Mouse (Mus musculus) olfactory bulb, adult 2 months (tissue): ENCODE data around the gene Acp4. TPM values are rescaled to one million over a fixed set of nuclear protein-coding genes. Genes with fewer than 3 reads are reported as not detected.

ENCODE experiments used
- H3K27ac ChIP-seq: fragments of 200-500 bp; 2 replicates; pipeline ENCODE4 v1.5.1; 2012; ENCODE audit warnings: low read depth, low read length; ENCODE audit not compliant: insufficient read depth
- H3K4me1 ChIP-seq: fragments of 200-500 bp; 2 replicates; pipeline ENCODE4 v1.6.1; 2012; ENCODE audit warnings: low read length; ENCODE audit not compliant: control insufficient read depth, insufficient read depth
- H3K4me3 ChIP-seq: fragments of 200-500 bp; 2 replicates; pipeline ENCODE4 v1.5.1; 2012; ENCODE audit warnings: mild to moderate bottlenecking, low read depth, low read length, moderate library complexity; ENCODE audit not compliant: insufficient read depth
- CTCF ChIP-seq: fragments of 200-500 bp; IDR thresholded peaks from 2 replicates; pipeline ENCODE4 v1.5.1; 2012; ENCODE audit warnings: low read depth, mild to moderate bottlenecking, low read length, moderate library complexity; ENCODE audit not compliant: insufficient read depth
- POLR2A ChIP-seq: fragments of 200-500 bp; IDR thresholded peaks from 2 replicates; pipeline ENCODE4 v1.6.1; 2012; ENCODE audit warnings: mild to moderate bottlenecking, low read depth, low read length, moderate library complexity; ENCODE audit not compliant: insufficient read depth
- WGBS: fragments of 180-500 bp; shearing (Covaris S2); methylation state at CpG from one replicate; pipeline ENCODE4 v1.1.7; 2018; 5-methylcytosine and 5-hydroxymethylcytosine counted together
- polyA plus RNA-seq: library from polyadenylated mRNA; stranded (reverse); fragments of >200 nt; gene quantifications from 2 replicates; pipeline ENCODE4 v1.2.4, GENCODE M21; 2012; ENCODE audit warnings: low replicate concordance; ENCODE audit not compliant: missing spikeins, insufficient read depth, insufficient read length

Gene Acp4
- polyA plus RNA-seq, 1 experiment: not detected

DNA sequence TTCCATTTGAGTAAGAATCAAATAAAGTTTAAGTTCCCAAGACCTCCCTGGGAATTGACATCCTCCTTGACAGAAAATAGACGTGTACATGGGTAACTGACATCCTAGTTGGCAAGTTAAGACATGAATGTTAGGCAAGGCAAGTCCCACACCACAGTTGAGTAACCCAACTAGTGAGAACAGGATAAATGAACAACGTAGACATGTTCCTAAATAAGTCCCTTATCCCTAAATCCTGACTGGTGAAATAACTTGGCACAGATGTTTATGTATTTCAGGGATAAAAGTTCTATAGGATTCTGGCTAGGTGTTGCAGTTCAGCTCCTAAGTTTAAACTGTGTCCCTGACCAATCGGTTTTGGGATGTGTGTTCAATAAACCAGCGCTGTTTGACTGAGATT, 33.8 kb upstream of the Acp4 start:
- no peak overlapping the region for H3K4me3 ChIP-seq
- TF ChIP-seq CTCF (no peak), POLR2A (no peak)
- no peak overlapping the region for H3K27ac ChIP-seq
- H3K4me1 ChIP-seq: no peaks in the 10 kb centered on the region
- 80% methylated on average over 4 of the region's 4 CpGs for WGBS

DNA sequence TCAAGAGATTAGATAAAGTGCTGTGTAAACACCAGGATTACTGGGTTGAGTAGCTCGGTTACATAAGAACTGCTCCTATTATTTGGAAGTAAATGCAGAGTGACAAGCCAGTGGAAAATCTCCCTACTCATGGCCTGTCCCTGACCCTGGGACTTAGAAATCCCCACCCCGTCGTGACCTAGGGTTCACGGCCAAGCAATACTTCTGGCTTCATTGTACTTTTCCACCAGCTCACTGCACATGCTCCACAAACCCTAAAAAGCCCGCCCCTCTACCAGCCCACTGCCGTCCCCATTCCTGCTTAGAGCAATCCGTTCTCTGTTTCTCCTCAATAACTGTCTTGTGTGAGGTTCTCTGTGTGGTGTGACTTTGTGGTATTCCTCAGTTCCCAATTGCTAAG, 30.6 kb upstream of the Acp4 start:
- 83% methylated on average over 7 of the region's 7 CpGs for WGBS
- Histone ChIP-seq H3K27ac (no peak overlapping the region), H3K4me1 (no peaks in the 10 kb centered on the region), H3K4me3 (no peak overlapping the region)
- TF ChIP-seq POLR2A (no peak), CTCF (no peak)

DNA sequence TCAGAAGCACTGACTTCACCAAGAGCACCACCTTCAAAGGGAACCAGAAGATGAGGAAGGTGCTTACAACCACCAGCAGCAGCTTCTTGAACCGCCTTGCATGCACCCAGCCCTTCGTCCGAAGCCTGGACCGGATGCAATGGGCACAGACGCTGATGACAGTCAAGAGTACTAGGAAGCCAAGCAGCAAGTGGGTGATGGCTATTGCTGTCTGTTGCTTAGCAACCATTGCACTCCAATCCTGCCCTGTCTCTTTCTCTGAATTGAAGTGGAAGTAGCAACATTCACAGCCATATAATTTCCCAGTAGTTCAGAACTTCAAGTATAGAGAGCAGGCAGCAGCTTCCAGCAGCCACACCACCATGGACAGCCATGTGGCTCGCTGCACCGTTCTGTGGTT, 24.4 kb upstream of the Acp4 start:
- Histone ChIP-seq H3K4me1 (peaks cover 9% of the 10 kb centered on the region), H3K4me3 (no peak overlapping the region), H3K27ac (0 out of 2 replicates have a peak overlapping the region, but pooled peaks have one; percentile 1)
- TF ChIP-seq CTCF (no peak), POLR2A (no peak)
- WGBS: 46% methylated on average over 7 of the region's 7 CpGs

DNA sequence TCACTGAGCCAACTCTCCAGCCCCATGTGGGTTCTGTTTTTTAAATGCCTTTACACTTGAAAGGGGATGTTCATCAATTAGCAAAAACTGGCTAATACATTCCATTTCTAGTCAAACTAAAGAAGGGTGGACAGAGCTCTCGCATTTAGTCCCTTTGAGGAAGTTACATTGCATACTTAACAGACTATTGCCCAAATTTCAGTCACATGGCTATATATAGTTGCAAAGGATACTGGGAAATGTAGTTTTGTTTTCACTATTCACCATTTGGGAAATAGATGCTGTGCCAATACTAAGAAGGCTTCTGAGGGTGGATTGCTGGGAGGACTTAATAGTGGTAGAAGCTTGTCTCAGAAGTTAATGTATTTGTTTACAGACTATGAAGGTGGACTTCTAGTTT, 23.8 kb upstream of the Acp4 start:
- WGBS: 47% methylated on average over 1 of the region's 1 CpGs
- TF ChIP-seq POLR2A (no peak), CTCF (no peak)
- no peak overlapping the region for H3K4me3 ChIP-seq
- H3K27ac ChIP-seq: no peak overlapping the region
- peaks cover 9% of the 10 kb centered on the region for H3K4me1 ChIP-seq

DNA sequence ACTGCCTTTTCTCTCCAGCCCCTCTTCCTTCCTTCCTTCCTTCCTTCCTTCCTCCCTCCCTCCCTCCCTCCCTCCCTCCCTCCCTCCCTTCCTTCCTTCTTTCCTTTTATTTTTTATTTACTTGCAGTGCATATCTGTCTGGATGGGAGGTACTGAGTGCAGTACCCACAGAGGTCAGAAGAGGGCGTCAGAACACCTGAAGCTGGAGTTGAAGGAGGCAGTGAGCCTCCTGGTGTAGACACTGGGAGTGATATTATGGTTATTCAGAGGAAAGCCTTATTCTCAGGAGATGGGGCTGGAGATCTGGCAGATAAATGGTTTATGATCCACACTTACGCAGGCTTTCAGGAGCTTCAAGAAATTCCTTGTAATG, 20.1 kb upstream of the Acp4 start:
- H3K4me3 ChIP-seq: no peak overlapping the region
- TF ChIP-seq CTCF: no peak
- TF ChIP-seq POLR2A: no peak
- H3K4me1 ChIP-seq: peaks cover 9% of the 10 kb centered on the region
- H3K27ac ChIP-seq: no peak overlapping the region
- 47% methylated on average over 2 of the region's 2 CpGs for WGBS

DNA sequence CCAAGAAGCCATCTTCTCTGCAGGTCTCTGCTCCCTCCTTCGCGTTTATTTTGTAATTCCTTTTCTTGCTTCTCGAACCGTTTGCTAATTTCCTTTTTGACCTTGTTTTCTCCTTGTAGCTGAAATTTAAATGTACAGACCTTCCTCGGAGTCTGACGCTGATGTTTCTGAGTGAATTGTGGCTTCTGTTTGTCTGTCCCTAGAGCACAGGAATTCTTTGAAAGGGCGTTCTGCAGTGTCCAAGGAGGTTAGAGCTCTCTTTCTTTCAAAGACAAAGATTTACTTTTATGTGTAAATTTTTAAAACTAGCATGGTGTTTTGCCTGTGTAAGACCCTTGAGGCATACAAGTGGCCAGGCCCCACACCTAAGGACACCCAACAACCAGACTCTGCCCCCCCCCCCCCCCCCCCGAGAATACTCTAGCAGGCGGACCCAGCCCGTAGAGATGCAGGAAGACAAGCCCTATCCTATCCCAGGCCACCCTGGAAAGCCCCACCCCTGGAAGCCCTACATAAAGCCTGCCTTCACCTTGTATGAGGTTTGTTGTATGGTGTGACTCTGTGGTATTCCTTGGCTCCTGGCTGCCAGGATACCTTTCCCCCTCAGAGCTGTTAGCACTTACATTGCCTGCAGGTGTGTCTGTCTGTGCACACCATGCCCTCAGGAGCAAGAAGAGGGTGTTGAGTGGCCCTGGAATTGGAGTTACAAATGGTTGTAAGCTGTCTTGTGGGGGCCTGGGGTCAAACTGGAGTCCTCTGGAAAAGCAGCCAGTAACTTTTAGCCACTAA, 19.5 kb upstream of the Acp4 start:
- Histone ChIP-seq H3K4me1 (peaks cover 4% of the 10 kb centered on the region), H3K27ac (no peak overlapping the region), H3K4me3 (no peak overlapping the region)
- 63% methylated on average over 10 of the region's 10 CpGs for WGBS
- TF ChIP-seq CTCF: no peak
- TF ChIP-seq POLR2A: no peak

DNA sequence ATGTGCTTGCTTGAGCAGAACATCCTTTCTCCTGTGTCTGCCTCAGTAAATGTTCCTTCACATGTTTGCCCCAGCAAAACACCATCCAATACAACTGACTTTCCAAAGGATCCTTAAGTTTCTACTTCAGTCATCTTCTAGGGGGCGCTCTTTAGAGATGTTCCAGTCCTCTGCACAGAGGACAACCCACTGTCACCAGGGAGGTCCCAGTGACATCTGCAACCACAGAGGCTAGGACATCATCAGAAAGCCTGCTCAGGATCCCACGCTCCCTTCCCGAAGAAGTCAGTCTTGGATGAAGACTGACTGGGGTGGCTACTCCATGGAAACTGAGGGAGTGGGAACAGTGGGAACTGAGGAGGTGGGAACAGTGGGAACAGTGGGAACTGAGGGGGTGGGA, 18.4 kb upstream of the Acp4 start:
- no peak overlapping the region for H3K27ac ChIP-seq
- H3K4me3 ChIP-seq: no peak overlapping the region
- TF ChIP-seq POLR2A: no peak
- TF ChIP-seq CTCF: no peak
- H3K4me1 ChIP-seq: no peaks in the 10 kb centered on the region
- 76% methylated on average over 3 of the region's 3 CpGs for WGBS

DNA sequence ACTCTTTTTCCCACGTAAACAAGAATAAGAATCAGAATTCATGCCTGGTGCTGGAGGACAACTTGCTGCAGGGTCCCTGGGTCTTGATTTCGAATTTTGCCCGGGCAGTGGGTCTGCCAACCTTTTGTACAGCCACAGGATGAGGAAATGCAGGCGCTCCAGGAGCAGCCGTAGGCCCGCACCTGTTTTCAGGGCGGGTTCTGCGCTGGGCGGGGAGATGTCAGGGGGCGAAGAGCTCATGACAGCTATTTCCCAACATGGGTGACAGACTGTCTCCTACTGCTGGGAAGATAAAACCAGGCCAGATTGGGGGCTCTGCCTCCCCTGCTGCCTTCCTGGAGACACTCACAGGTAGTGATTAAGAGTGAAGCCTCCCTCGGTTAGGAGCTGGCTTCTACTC, 16.9 kb upstream of the Acp4 start:
- WGBS: 60% methylated on average over 11 of the region's 11 CpGs
- H3K4me3 ChIP-seq: no peak overlapping the region
- H3K27ac ChIP-seq: no peak overlapping the region
- H3K4me1 ChIP-seq: no peaks in the 10 kb centered on the region
- TF ChIP-seq POLR2A (no peak), CTCF (no peak)

DNA sequence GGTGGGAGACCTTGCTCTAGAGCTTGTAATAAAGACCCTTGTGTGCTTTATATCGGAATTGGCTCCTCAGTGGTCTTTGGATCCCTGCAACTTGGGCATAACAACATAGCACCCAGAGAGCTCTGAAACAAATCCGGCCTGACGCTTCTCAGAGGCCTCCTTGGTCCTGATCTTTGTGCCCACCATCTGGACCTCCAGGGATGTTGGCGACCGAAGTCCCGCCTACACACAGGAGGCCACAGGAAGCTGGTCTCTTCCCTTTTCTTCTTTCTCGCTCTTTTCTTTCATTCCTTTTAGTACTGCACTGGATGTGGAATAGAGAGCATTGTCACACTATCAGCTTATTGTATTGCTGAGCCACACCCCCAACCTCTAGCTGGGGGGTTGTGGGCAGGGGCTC, 16.3 kb upstream of the Acp4 start:
- no peak overlapping the region for H3K4me3 ChIP-seq
- WGBS: 66% methylated on average over 7 of the region's 7 CpGs
- no peaks in the 10 kb centered on the region for H3K4me1 ChIP-seq
- H3K27ac ChIP-seq: no peak overlapping the region
- TF ChIP-seq POLR2A: no peak
- TF ChIP-seq CTCF: no peak
